Mouse (Mus musculus) heart, embryonic 13.5 days (tissue): ENCODE data around the gene Ripor1. TPM values are rescaled to one million over a fixed set of nuclear protein-coding genes. Genes with fewer than 3 reads are reported as not detected.
A peak's percentile ranks its signal among the peaks of the same experiment; 100 is the strongest.

Experiments used
- ATAC-seq: fragments of 200-750 bp; cut with Nextera tagmentation; 2 replicates; pipeline ENCODE4 v1.8.0; 2017; ENCODE audit warnings: moderate TSS enrichment; ENCODE audit not compliant: insufficient number of reproducible peaks, low FRiP score, low TSS enrichment; ENCODE audit errors: extremely low read depth
- H3K27ac ChIP-seq: fragments of 300-500 bp; sonication (generic); replicated peaks from 2 replicates; pipeline ENCODE4 v1.5.1; 2015; ENCODE audit warnings: moderate library complexity, mild to moderate bottlenecking, inconsistent platforms
- H3K27me3 ChIP-seq: fragments of 300-500 bp; sonication (generic); replicated peaks from 2 replicates; pipeline ENCODE4 v1.6.1; 2015; ENCODE audit warnings: mild to moderate bottlenecking, inconsistent platforms
- H3K36me3 ChIP-seq: fragments of 300-500 bp; sonication (generic); 2 replicates; pipeline ENCODE4 v1.6.1; 2015; ENCODE audit warnings: mild to moderate bottlenecking, inconsistent platforms
- H3K4me1 ChIP-seq: fragments of 300-500 bp; sonication (generic); 2 replicates; pipeline ENCODE4 v1.6.1; 2015; ENCODE audit warnings: inconsistent platforms
- H3K4me2 ChIP-seq: fragments of 300-500 bp; sonication (generic); 2 replicates; pipeline ENCODE4 v1.6.1; 2015; ENCODE audit warnings: inconsistent platforms, mild to moderate bottlenecking, moderate library complexity
- H3K4me3 ChIP-seq: fragments of 300-500 bp; sonication (generic); 2 replicates; pipeline ENCODE4 v1.5.1; 2015; ENCODE audit warnings: moderate library complexity, mild to moderate bottlenecking, inconsistent platforms
- H3K9ac ChIP-seq: fragments of 300-500 bp; sonication (generic); 2 replicates; pipeline ENCODE4 v1.6.1; 2015; ENCODE audit warnings: inconsistent platforms, mild to moderate bottlenecking, moderate library complexity
- H3K9me3 ChIP-seq: fragments of 300-500 bp; sonication (generic); 2 replicates; pipeline ENCODE4 v1.6.1; 2016; ENCODE audit warnings: inconsistent platforms
- WGBS: fragments of 180-500 bp; shearing (Covaris S2); methylation state at CpG from one replicate; pipeline ENCODE4 v1.1.7; 2015; ENCODE audit warnings: mixed read lengths; 5-methylcytosine and 5-hydroxymethylcytosine counted together
- microRNA counts: library from miRNA; unstranded; fragments of <30 nt; microRNA quantifications from one replicate; lab custom pipeline; 2016
- microRNA-seq: library from miRNA; unstranded; fragments of <30 nt; microRNA quantifications from one replicate; pipeline ENCODE4, GENCODE M21; 2016
- polyA plus RNA-seq: library from polyadenylated mRNA; unstranded; fragments of >200 nt; fragmentation: Nextera tagmentation; extraction: Ambion mirVana; gene quantifications from 2 replicates; pipeline ENCODE4 v1.2.1, GENCODE M21; 2015

The Ripor1 gene
- polyA plus RNA-seq, 1 experiment from 2014 or later, result 32.5 TPM

DNA sequence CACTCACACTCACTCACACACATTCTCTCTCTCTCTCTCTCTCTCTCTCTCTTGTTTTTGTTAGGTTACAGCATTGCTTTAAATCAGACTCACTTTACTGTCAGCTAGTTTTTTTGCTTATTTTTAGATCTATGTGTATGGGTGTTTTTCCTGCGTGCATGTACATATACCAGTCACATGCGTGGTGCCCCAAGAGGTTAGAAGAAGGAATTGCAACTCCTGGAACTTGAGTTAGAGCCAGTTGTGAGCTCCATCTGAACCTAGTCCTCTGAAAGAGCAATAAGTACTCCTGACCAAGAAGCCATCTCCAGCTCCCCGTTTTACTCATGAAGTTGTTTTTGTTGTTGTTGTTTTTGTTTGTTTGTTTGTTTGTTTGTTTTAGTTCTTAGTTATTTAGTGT, 56.1 kb downstream of the Ripor1 start:
- Histone ChIP-seq H3K4me3 (no peak overlapping the region), H3K27ac (no peak overlapping the region), H3K27me3 (no peaks in the 10 kb centered on the region), H3K4me2 (no peak overlapping the region), H3K9me3 (no peaks in the 10 kb centered on the region), H3K36me3 (peaks cover 27% of the 10 kb centered on the region), H3K9ac (no peak overlapping the region), H3K4me1 (no peaks in the 10 kb centered on the region)
- WGBS, result 73% methylated on average over 3 of the region's 3 CpGs
- no peak for ATAC-seq

MicroRNAs encoded within 50 kb of the gene (microRNA counts, 519-probe panel; counts per million panel counts)
- microRNA mmu-miR-1966 (lab: Ali Mortazavi, UCI), result 2,547 counts per million, percentile 65 among the panel's probes with 10 or more counts

Small RNA genes within 50 kb of the gene (microRNA-seq; reads per million reads assigned to microRNA genes)
- not detected for gene Mir1966

Other genes starting within 250 kb of the Ripor1 start
- gene Plekhg4, start 232.0 kb upstream of the Ripor1 start, polyA plus RNA-seq, result 0.23 and 0.42 TPM in 2 replicates
- not detected in 2 replicates for gene Kctd19, start 191.8 kb upstream of the Ripor1 start, polyA plus RNA-seq
- 0.08 and 0.28 TPM in 2 replicates for gene Lrrc36, start 191.7 kb upstream of the Ripor1 start, polyA plus RNA-seq
- gene Tppp3, start 133.7 kb upstream of the Ripor1 start, polyA plus RNA-seq, result 12.3 TPM in 2 replicates
- 21.8 and 22.3 TPM in 2 replicates for gene Zdhhc1, start 108.4 kb upstream of the Ripor1 start, polyA plus RNA-seq
- gene Hsd11b2, start 86.5 kb upstream of the Ripor1 start, polyA plus RNA-seq, result 1.2 and 1.5 TPM in 2 replicates
- gene Atp6v0d1, start 39.2 kb upstream of the Ripor1 start, polyA plus RNA-seq, result 58.1 and 60.9 TPM in 2 replicates
- gene Ctcf, start 31.3 kb downstream of the Ripor1 start, polyA plus RNA-seq, result 67.1 and 76.2 TPM in 2 replicates
- gene Agrp, start 32.1 kb downstream of the Ripor1 start, polyA plus RNA-seq, result 0.23 TPM in 1 of 2 replicates, not detected in the other
- 0.27 TPM in 2 replicates for gene Carmil2, start 81.0 kb downstream of the Ripor1 start, polyA plus RNA-seq
- gene Acd, start 95.8 kb downstream of the Ripor1 start, polyA plus RNA-seq, result 41.6 and 44.0 TPM in 2 replicates
- gene Pard6a, start 95.9 kb downstream of the Ripor1 start, polyA plus RNA-seq, result 11.6 and 11.9 TPM in 2 replicates
- not detected in 2 replicates for gene 4933405L10Rik, start 102.4 kb downstream of the Ripor1 start, polyA plus RNA-seq
- 12.5 and 13.3 TPM in 2 replicates for gene Enkd1, start 103.0 kb downstream of the Ripor1 start, polyA plus RNA-seq
- 9.6 and 12.1 TPM in 2 replicates for gene Gfod2, start 153.4 kb downstream of the Ripor1 start, polyA plus RNA-seq
- 9.2 and 9.8 TPM in 2 replicates for gene Ranbp10, start 222.1 kb downstream of the Ripor1 start, polyA plus RNA-seq
- 0.19 TPM in 1 of 2 replicates, not detected in the other for gene Tsnaxip1, start 222.5 kb downstream of the Ripor1 start, polyA plus RNA-seq
- 37.1 and 40.5 TPM in 2 replicates for gene Cenpt, start 248.0 kb downstream of the Ripor1 start, polyA plus RNA-seq
- 44.8 and 47.1 TPM in 2 replicates for gene Thap11, start 249.9 kb downstream of the Ripor1 start, polyA plus RNA-seq